Comparison of ENCODE assay signal across 25 mouse cellular contexts in the genomic region with DNA sequence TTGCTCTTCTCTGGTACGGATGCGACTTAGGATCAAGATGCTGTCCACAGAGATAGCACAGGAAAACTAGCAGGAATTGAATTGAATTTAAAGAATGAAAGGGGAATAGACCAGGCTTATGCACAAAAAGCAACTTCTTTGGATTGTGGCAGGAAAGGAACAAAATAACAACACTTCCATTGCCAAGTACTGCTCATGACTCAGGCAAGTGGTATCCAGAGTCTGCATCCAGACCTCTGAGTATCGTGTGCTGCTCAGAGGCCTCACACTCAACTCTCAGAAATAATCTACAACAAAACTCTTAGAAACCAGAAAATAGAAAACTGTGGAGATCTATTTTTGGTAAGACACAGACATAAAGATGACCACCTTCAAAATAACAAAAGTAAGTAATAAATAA.
DNase-seq lines count a peak whose midpoint lies in the region; ATAC-seq and TF ChIP-seq lines count a peak whose summit lies in the region.
"Had no signal": no experiment of that assay in that cellular context is flagged by ENCODE, and none has a peak within 500 bp of the region (broad histone marks: within the 10 kb centered on the region; RNA-seq: fewer than 3 reads in every experiment).

No protein-coding gene starts in this region.

- H3K4me2 ChIP-seq in kidney, embryonic 16.5 days (replicated peaks; ENCODE audit: low read depth, low read length): no peak overlapping the region
- H3K4me2 ChIP-seq in midbrain, embryonic 13.5 days (replicated peaks): no peak overlapping the region
- no peak overlapping the region for H3K4me2 ChIP-seq in forebrain, postnatal 0 days (ENCODE audit: low read depth)
- H3K4me2 ChIP-seq: embryonic facial prominence, embryonic 13.5 days; heart, embryonic 13.5 days; hindbrain, embryonic 12.5 days; kidney, embryonic 15.5 days; lung, embryonic 15.5 days; midbrain, embryonic 15.5 days had no signal

- H3K4me3 ChIP-seq in heart, adult 2 months: no peak overlapping the region
- H3K4me3 ChIP-seq in kidney, embryonic 16.5 days (ENCODE audit: low read length): no peak overlapping the region
- H3K4me3 ChIP-seq in midbrain, embryonic 13.5 days (replicated peaks): no peak overlapping the region
- H3K4me3 ChIP-seq in forebrain, postnatal 0 days (ENCODE audit: low read depth, low read length): no peak overlapping the region
- H3K4me3 ChIP-seq: embryonic facial prominence, embryonic 13.5 days; erythroblast, embryonic 14.5 days; heart, embryonic 13.5 days; hindbrain, embryonic 12.5 days; kidney, embryonic 15.5 days; lung, embryonic 15.5 days; midbrain, embryonic 15.5 days had no signal

- TF ChIP-seq CTCF in heart, adult 2 months (IDR thresholded peaks at IDR 0.05): no peak
- no peak for TF ChIP-seq CTCF in forebrain, postnatal 0 days (IDR thresholded peaks at IDR 0.05; ENCODE audit: low read depth)

- H3K79me2 ChIP-seq in heart, adult 2 months (replicated peaks; ENCODE audit: control insufficient read depth, insufficient read depth, low read length): no peaks in the 10 kb centered on the region

- no peak for TF ChIP-seq EP300 in heart, adult 2 months (IDR thresholded peaks at IDR 0.05; ENCODE audit: insufficient read depth, low read depth, low read length)

- DNase-seq in heart, adult 2 months: no peak
- DNase-seq in heart, adult 11 months: no peak
- no peak for DNase-seq in kidney, adult 9 months
- DNase-seq in 3T3-L1 (ENCODE audit: low read depth, low spot score) (peak; percentile 91), adipocyte (ENCODE audit: low spot score) (peak; percentile 62)
- no peak for DNase-seq in forebrain, postnatal 0 days
- DNase-seq: cerebellum, adult 18-20 months; gastrocnemius, postnatal 10 days; layer of hippocampus, adult 9-11 months; liver; right cerebral cortex, postnatal 25 days; thymus, postnatal 14 days had no signal

- TF ChIP-seq POLR2A in heart, adult 2 months (IDR thresholded peaks at IDR 0.05; ENCODE audit: insufficient read depth, low read depth, low read length): no peak

- no peaks in the 10 kb centered on the region for H3K27me3 ChIP-seq in heart, adult 2 months (ENCODE audit: control insufficient read depth, insufficient read depth, low read length)
- no peaks in the 10 kb centered on the region for H3K27me3 ChIP-seq in kidney, embryonic 16.5 days (ENCODE audit: insufficient read depth, low read length)
- no peaks in the 10 kb centered on the region for H3K27me3 ChIP-seq in midbrain, embryonic 13.5 days
- no peaks in the 10 kb centered on the region for H3K27me3 ChIP-seq in forebrain, postnatal 0 days (ENCODE audit: insufficient read depth, low read length)
- H3K27me3 ChIP-seq: embryonic facial prominence, embryonic 13.5 days; hindbrain, embryonic 12.5 days; kidney, embryonic 15.5 days; lung, embryonic 15.5 days; midbrain, embryonic 15.5 days had no signal

- intact Hi-C loops in heart, adult 2 months (cut with DNase I): loop anchor here (1.0 kb wide), 1 partner anchor 207 kb away; no protein-coding TSS in a partner anchor

- no peaks in the 10 kb centered on the region for H3K9me3 ChIP-seq in kidney, embryonic 16.5 days (ENCODE audit: low read length)
- H3K9me3 ChIP-seq in midbrain, embryonic 13.5 days: no peaks in the 10 kb centered on the region
- H3K9me3 ChIP-seq in forebrain, postnatal 0 days (ENCODE audit: low read length): no peaks in the 10 kb centered on the region
- H3K9me3 ChIP-seq: embryonic facial prominence, embryonic 13.5 days; heart, embryonic 13.5 days; hindbrain, embryonic 12.5 days; kidney, embryonic 15.5 days; lung, embryonic 15.5 days; midbrain, embryonic 15.5 days had no signal

- H3K36me3 ChIP-seq in heart, adult 2 months (ENCODE audit: control insufficient read depth, insufficient read depth, low read length): peaks cover 3% of the 10 kb centered on the region
- no peaks in the 10 kb centered on the region for H3K36me3 ChIP-seq in kidney, embryonic 16.5 days (ENCODE audit: insufficient read depth, low read length)
- H3K36me3 ChIP-seq in midbrain, embryonic 13.5 days: no peaks in the 10 kb centered on the region
- H3K36me3 ChIP-seq in forebrain, postnatal 0 days (ENCODE audit: insufficient read depth): no peaks in the 10 kb centered on the region
- H3K36me3 ChIP-seq: embryonic facial prominence, embryonic 13.5 days; heart, embryonic 13.5 days; hindbrain, embryonic 12.5 days; kidney, embryonic 15.5 days; lung, embryonic 15.5 days; midbrain, embryonic 15.5 days had no signal

- H3K9ac ChIP-seq in heart, adult 2 months (ENCODE audit: low read depth, low read length): no peak overlapping the region
- no peak overlapping the region for H3K9ac ChIP-seq in kidney, embryonic 16.5 days (replicated peaks; ENCODE audit: low read length)
- no peak overlapping the region for H3K9ac ChIP-seq in midbrain, embryonic 13.5 days (replicated peaks)
- H3K9ac ChIP-seq in forebrain, postnatal 0 days: no peak overlapping the region
- H3K9ac ChIP-seq: embryonic facial prominence, embryonic 13.5 days; heart, embryonic 13.5 days; hindbrain, embryonic 12.5 days; kidney, embryonic 15.5 days; liver, embryonic 14.5 days; lung, embryonic 15.5 days; midbrain, embryonic 15.5 days had no signal

- ATAC-seq in kidney, embryonic 16.5 days (ENCODE audit: low FRiP score, low TSS enrichment): no peak
- no peak for ATAC-seq in midbrain, embryonic 13.5 days
- ATAC-seq in forebrain, postnatal 0 days: no peak
- ATAC-seq: CD4-positive, CD25-positive, alpha-beta regulatory T cell, adult 4 months; hindbrain, postnatal 0 days; intestine, postnatal 0 days; midbrain, embryonic 15.5 days had no signal

- H3K27ac ChIP-seq in heart, adult 2 months: peak overlapping the region; percentile 57
- peak overlapping the region; percentile 29; the same call in 1 of the 2 replicates for H3K27ac ChIP-seq in kidney, embryonic 16.5 days (ENCODE audit: low read length)
- no peak overlapping the region for H3K27ac ChIP-seq in midbrain, embryonic 13.5 days
- no peak overlapping the region for H3K27ac ChIP-seq in forebrain, postnatal 0 days (ENCODE audit: low read depth, low read length)
- H3K27ac ChIP-seq: embryonic facial prominence, embryonic 13.5 days; heart, embryonic 13.5 days; hindbrain, embryonic 12.5 days; hindbrain, postnatal 0 days; kidney, embryonic 15.5 days; liver, embryonic 14.5 days; midbrain, embryonic 15.5 days had no signal

- 60% methylated on average over 3 of the region's 3 CpGs for WGBS in heart, adult 2 months
- 79% methylated on average over 3 of the region's 3 CpGs for WGBS in kidney, embryonic 16.5 days
- 89% methylated on average over 3 of the region's 3 CpGs for WGBS in midbrain, embryonic 13.5 days
- 79% methylated on average over 3 of the region's 3 CpGs for WGBS in forebrain, postnatal 0 days

- H3K4me1 ChIP-seq in heart, adult 2 months (ENCODE audit: control insufficient read depth, insufficient read depth, low read length): peaks cover 2% of the 10 kb centered on the region
- H3K4me1 ChIP-seq in kidney, embryonic 16.5 days (ENCODE audit: insufficient read depth, low read length): peaks cover 10% of the 10 kb centered on the region; the same call in 1 of the 2 replicates
- no peaks in the 10 kb centered on the region for H3K4me1 ChIP-seq in midbrain, embryonic 13.5 days (replicated peaks)
- no peaks in the 10 kb centered on the region for H3K4me1 ChIP-seq in forebrain, postnatal 0 days (ENCODE audit: insufficient read depth)
- H3K4me1 ChIP-seq: hindbrain, embryonic 12.5 days; midbrain, embryonic 15.5 days had no signal

Comparison
In these comparisons a context has a peak if more than half of its experiments do, and no peak if none do; other contexts are left out.
1. DNase-seq: peak in 3T3-L1 (single experiment) and adipocyte (single experiment); none in heart, adult 2 months (0 of 2), heart, adult 11 months (single experiment), kidney, adult 9 months (single experiment) and forebrain, postnatal 0 days (single experiment).
2. H3K27ac ChIP-seq: peak in heart, adult 2 months (single experiment) and kidney, embryonic 16.5 days (single experiment); none in midbrain, embryonic 13.5 days (single experiment) and forebrain, postnatal 0 days (single experiment).